Mouse (Mus musculus): ENCODE data around the gene Apoc1. TPM values are rescaled to one million over a fixed set of nuclear protein-coding genes. Genes with fewer than 3 reads are reported as not detected.

The Apoc1 gene
- total and polyA plus RNA-seq, 2 experiments: 5,801 to 7,765 TPM

DNA sequence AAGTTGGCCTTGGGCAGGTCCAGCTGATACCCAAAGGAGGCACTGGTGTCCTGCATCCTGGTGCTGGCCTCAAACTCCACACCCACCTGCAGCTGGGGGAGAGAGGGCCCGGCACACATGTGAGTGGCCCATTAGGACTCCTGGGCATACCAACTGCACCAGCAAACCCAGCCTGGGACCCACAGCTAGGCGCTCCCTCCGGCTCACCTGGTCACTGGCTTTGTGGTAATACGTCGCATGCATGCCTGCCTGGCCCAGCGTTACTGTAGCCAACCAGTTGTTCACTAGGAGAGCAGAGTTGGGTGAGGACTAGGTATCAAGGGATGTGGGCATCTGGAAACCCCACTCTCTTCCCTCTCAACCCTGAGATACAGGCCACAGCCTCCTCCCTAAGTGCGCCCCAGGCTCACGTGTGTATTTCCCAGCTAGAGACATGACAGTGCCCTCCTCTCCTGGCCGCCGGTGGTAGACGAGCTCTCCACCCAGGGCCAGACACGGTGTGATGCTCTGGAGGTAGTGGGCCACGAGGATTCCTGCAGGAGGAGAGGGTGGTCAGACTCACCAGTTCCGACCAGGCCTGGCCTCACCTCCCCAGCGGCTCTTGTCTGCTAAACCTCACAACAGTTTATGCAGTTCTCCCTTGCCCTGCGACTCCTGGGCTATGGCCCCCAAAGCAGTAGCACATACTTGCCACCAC lies 10.5 kb upstream of the Apoc1 start:
- Histone ChIP-seq H3K27ac (replicated peaks; ENCODE audit: insufficient read depth, low read depth, low read length) (peak overlapping the region; percentile 86), H3K27me3 (ENCODE audit: control insufficient read depth, insufficient read depth, low read length) (no peaks in the 10 kb centered on the region), H3K4me1 (ENCODE audit: control insufficient read depth, insufficient read depth, low read length) (peaks cover 30% of the 10 kb centered on the region), H3K4me3 (ENCODE audit: insufficient read depth, low read depth, low read length) (no peak overlapping the region), H3K79me2 (ENCODE audit: control insufficient read depth, insufficient read depth, low read length) (peaks cover 1% of the 10 kb centered on the region; the same call in 1 of the 2 replicates), H3K36me3 (ENCODE audit: control insufficient read depth, insufficient read depth, low read length) (peaks cover 3% of the 10 kb centered on the region; the same call in 1 of the 2 replicates), H3K9ac (ENCODE audit: low read depth, low read length) (peak overlapping the region; percentile 42)
- TF ChIP-seq POLR2A (IDR thresholded peaks at IDR 0.05; ENCODE audit: extremely low read depth, insufficient read depth, low read length) (no peak), CTCF (IDR thresholded peaks at IDR 0.05; ENCODE audit: low read depth, low read length) (no peak)
- WGBS: 91% methylated on average over 16 of the region's 16 CpGs
- DNase-seq (ENCODE audit: extremely low read depth, low read depth, low spot score): no peak

GRCm38 (mm10) chr7:19701069-19701761 lies 8.8 kb upstream of the Apoc1 start:
- H3K4me3 ChIP-seq (ENCODE audit: insufficient read depth, low read depth, low read length): no peak overlapping the region; the same call in 1 of the 2 replicates
- peaks cover 16% of the 10 kb centered on the region for H3K79me2 ChIP-seq (ENCODE audit: control insufficient read depth, insufficient read depth, low read length)
- H3K27ac ChIP-seq (replicated peaks; ENCODE audit: insufficient read depth, low read depth, low read length): peak overlapping the region; percentile 84
- peaks cover 30% of the 10 kb centered on the region for H3K4me1 ChIP-seq (ENCODE audit: control insufficient read depth, insufficient read depth, low read length)
- H3K36me3 ChIP-seq (ENCODE audit: control insufficient read depth, insufficient read depth, low read length): peaks cover 17% of the 10 kb centered on the region
- peak; percentile 99 for DNase-seq (ENCODE audit: extremely low read depth, low read depth, low spot score)
- WGBS: 9% methylated on average over 22 of the region's 22 CpGs
- H3K27me3 ChIP-seq (ENCODE audit: control insufficient read depth, insufficient read depth, low read length): no peaks in the 10 kb centered on the region
- peak overlapping the region; percentile 68 for H3K9ac ChIP-seq (ENCODE audit: low read depth, low read length)
- TF ChIP-seq POLR2A (IDR thresholded peaks at IDR 0.05; ENCODE audit: extremely low read depth, insufficient read depth, low read length) (no peak; the same call in 1 of the 2 replicates), CTCF (IDR thresholded peaks at IDR 0.05; ENCODE audit: low read depth, low read length) (peak; percentile 85)

DNA sequence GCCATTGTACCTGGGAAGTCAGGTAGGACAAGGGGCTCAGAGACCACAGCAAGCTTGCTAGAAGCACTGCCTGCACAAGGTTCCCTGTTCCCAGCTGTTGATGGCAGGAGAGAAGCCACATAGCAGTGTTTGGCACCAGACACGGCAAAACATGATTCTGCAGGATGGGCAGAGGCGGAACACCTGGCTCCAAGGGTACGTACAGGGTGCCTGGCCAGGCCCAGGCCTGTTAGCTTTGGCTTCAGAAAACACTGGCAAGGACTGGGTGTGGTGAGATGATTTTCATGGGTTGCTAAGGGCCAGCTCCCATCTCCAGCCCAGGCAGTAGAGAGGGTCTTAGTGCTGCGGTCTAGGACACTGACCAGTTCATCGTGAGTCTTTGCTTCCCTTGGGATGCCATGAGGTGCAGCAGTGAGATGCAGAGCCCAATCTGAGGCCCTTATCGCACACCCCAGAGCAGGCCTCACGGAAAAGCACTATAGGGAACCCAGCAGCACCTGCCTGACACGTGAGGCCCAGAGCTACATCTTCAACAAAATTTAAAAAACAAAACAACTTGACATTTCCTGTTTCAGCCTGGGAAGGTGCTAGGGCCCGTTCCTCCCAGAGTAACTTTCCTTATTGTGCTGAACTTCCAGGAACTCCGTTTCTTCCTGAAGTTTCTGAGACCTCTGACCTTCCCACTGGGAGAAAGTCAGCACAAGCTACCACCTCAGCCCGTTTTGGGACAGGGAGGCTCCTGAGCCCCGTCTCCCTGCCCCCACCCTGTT lies 8.0 kb upstream of the Apoc1 start:
- peaks cover 20% of the 10 kb centered on the region for H3K36me3 ChIP-seq (ENCODE audit: control insufficient read depth, insufficient read depth, low read length)
- TF ChIP-seq CTCF (IDR thresholded peaks at IDR 0.05; ENCODE audit: low read depth, low read length) (no peak), POLR2A (IDR thresholded peaks at IDR 0.05; ENCODE audit: extremely low read depth, insufficient read depth, low read length) (0 out of 2 replicates have a peak, but pooled peaks have one; percentile 31)

GRCm38 (mm10) chr7:19699827-19700148 lies 7.3 kb upstream of the Apoc1 start:
- H3K79me2 ChIP-seq (ENCODE audit: control insufficient read depth, insufficient read depth, low read length): peaks cover 16% of the 10 kb centered on the region
- peak overlapping the region; percentile 80 for H3K27ac ChIP-seq (replicated peaks; ENCODE audit: insufficient read depth, low read depth, low read length)
- peak overlapping the region; percentile 62; the same call in 1 of the 2 replicates for H3K9ac ChIP-seq (ENCODE audit: low read depth, low read length)
- DNase-seq (ENCODE audit: extremely low read depth, low read depth, low spot score): no peak
- peaks cover 20% of the 10 kb centered on the region for H3K36me3 ChIP-seq (ENCODE audit: control insufficient read depth, insufficient read depth, low read length)
- no peak for TF ChIP-seq CTCF (IDR thresholded peaks at IDR 0.05; ENCODE audit: low read depth, low read length)
- no peak for TF ChIP-seq POLR2A (IDR thresholded peaks at IDR 0.05; ENCODE audit: extremely low read depth, insufficient read depth, low read length)
- peaks cover 30% of the 10 kb centered on the region for H3K4me1 ChIP-seq (ENCODE audit: control insufficient read depth, insufficient read depth, low read length)
- no peaks in the 10 kb centered on the region for H3K27me3 ChIP-seq (ENCODE audit: control insufficient read depth, insufficient read depth, low read length)
- whole genome bisulfite sequencing: 46% methylated on average over 4 of the region's 4 CpGs
- H3K4me3 ChIP-seq (ENCODE audit: insufficient read depth, low read depth, low read length): peak overlapping the region; percentile 5

More for the DNA sequence above, 8.0 kb upstream of the Apoc1 start:
- H3K9ac ChIP-seq (ENCODE audit: low read depth, low read length): peak overlapping the region; percentile 43
- H3K27ac ChIP-seq (replicated peaks; ENCODE audit: insufficient read depth, low read depth, low read length): peak overlapping the region; percentile 80
- WGBS: 9% methylated on average over 12 of the region's 12 CpGs
- H3K4me3 ChIP-seq (ENCODE audit: insufficient read depth, low read depth, low read length): no peak overlapping the region
- peak; percentile 93 for DNase-seq (ENCODE audit: extremely low read depth, low read depth, low spot score)
- no peaks in the 10 kb centered on the region for H3K27me3 ChIP-seq (ENCODE audit: control insufficient read depth, insufficient read depth, low read length)
- peaks cover 30% of the 10 kb centered on the region for H3K4me1 ChIP-seq (ENCODE audit: control insufficient read depth, insufficient read depth, low read length)
- peaks cover 16% of the 10 kb centered on the region for H3K79me2 ChIP-seq (ENCODE audit: control insufficient read depth, insufficient read depth, low read length)

DNA sequence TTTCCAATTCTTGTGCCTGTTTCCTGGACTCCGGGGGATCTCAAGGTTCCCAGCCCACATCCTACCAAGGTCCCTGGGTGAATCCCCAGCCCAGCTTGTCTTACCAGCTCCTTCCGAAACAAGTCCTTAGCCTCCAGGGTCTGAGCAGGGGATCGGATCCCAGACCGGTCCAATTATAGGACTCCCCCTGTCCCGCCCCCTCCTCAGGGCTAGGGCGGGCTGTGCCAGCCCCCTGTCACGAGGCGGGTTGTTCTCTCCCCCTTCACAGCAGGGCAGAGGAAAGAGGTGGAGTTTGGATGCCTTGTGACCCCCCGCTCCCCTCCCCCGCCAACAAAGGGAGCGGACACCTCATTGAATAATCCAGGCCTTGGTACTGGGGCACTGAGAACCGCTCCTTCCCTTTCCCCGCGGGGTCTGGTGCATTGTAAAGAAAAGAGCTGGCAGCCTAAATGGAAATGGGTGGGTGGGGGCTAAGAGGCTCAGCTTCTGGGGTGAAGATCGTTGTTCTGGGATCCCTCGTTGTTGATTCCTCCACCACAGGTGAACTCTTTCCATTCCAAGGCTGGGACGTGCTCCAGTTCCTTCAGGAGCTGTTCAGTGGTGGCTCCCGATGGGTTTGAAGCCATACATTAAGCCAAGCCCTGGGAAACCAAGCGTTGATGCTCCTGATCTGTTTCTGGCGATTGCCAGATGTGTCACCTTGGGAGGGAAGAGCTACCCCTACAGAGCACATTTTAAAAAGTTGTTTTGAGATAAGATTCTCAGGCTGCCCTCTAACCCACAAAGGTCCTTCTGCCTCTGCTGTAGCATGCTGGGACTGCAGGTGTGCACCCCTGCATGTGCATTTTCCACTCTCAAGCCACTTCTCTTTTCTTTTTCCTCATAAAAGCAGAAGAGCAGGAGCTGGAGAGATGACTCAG lies 6.7 kb upstream of the Apoc1 start, which contains the start of gene Apoe:
Gene Apoe, minus strand, starts transcription at position 282 of the 920 bp plus-strand sequence.
- DNase-seq (ENCODE audit: extremely low read depth, low read depth, low spot score): peak; percentile 95
- peaks cover 20% of the 10 kb centered on the region for H3K36me3 ChIP-seq (ENCODE audit: control insufficient read depth, insufficient read depth, low read length)
- H3K27me3 ChIP-seq (ENCODE audit: control insufficient read depth, insufficient read depth, low read length): no peaks in the 10 kb centered on the region
- 3% methylated on average over 20 of the region's 20 CpGs for WGBS
- H3K4me1 ChIP-seq (ENCODE audit: control insufficient read depth, insufficient read depth, low read length): peaks cover 33% of the 10 kb centered on the region
- peaks cover 16% of the 10 kb centered on the region for H3K79me2 ChIP-seq (ENCODE audit: control insufficient read depth, insufficient read depth, low read length)
- H3K9ac ChIP-seq (ENCODE audit: low read depth, low read length): peak within 1 kb of the TSS; percentile 89
- peak within 1 kb of the TSS; percentile 90 for H3K4me3 ChIP-seq (ENCODE audit: insufficient read depth, low read depth, low read length)
- peak; percentile 95 for TF ChIP-seq POLR2A (IDR thresholded peaks at IDR 0.05; ENCODE audit: extremely low read depth, insufficient read depth, low read length)
- TF ChIP-seq CTCF (IDR thresholded peaks at IDR 0.05; ENCODE audit: low read depth, low read length): 0 out of 2 replicates have a peak, but pooled peaks have one; percentile 18
- peak within 1 kb of the TSS; percentile 80 for H3K27ac ChIP-seq (replicated peaks; ENCODE audit: insufficient read depth, low read depth, low read length)
